Mouse (Mus musculus) erythroblast, embryonic 14.5 days (primary cell): ENCODE measurements around the gene Lrmda. TPM values are rescaled to one million over a fixed set of nuclear protein-coding genes. Genes with fewer than 3 reads are reported as not detected.

Experiments used
- H3K27me3 ChIP-seq: 2 replicates; pipeline ENCODE4 v1.6.1; 2012; ENCODE audit warnings: inconsistent platforms; ENCODE audit not compliant: control insufficient read depth
- H3K36me3 ChIP-seq: 2 replicates; pipeline ENCODE4 v1.6.1; 2012; ENCODE audit warnings: mild to moderate bottlenecking, inconsistent platforms; ENCODE audit not compliant: control insufficient read depth
- H3K4me1 ChIP-seq: 2 replicates; pipeline ENCODE4 v1.6.1; 2012; ENCODE audit warnings: inconsistent platforms; ENCODE audit not compliant: control insufficient read depth
- H3K4me3 ChIP-seq: replicated peaks from 2 replicates; pipeline ENCODE3; 2012; ENCODE audit warnings: moderate library complexity, mild to moderate bottlenecking, inconsistent platforms
- H3K9me3 ChIP-seq: 2 replicates; pipeline ENCODE4 v1.6.1; 2012; ENCODE audit warnings: low read length, inconsistent platforms, mixed read lengths; ENCODE audit not compliant: control insufficient read depth
- GATA1 ChIP-seq: IDR thresholded peaks from 2 replicates; pipeline ENCODE4 v1.6.1; 2012; ENCODE audit warnings: low read length, inconsistent platforms, mixed read lengths
- TAL1 ChIP-seq: IDR thresholded peaks from 3 replicates; pipeline ENCODE4 v1.6.1; 2012; ENCODE audit warnings: low read length, inconsistent platforms, mixed read lengths
- polyA plus RNA-seq: library from polyadenylated mRNA; stranded (reverse); fragments of >175 nt; gene quantifications from 2 replicates; pipeline ENCODE4 v1.2.3, GENCODE M21; 2012

The Lrmda gene
- polyA plus RNA-seq, 1 experiment: not detected

DNA sequence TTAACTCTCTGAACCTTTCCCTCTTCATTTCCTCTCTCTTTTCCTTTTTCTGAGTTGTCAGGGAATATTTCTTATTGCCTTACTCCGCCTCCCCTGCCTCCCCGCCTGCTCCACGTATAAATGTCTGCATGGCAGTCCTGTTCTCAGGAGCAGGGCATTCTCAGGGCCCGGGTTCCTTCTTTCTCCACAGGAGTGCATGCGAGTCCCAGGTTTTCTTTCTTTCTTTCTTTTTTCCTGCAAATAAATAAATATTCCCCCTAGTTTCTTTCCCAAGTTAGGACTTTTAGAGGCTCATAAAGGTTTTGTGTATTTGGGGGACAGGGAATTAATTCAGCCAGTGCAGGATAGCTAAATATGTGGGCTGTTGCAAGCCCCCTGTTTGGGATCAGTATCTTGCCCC is 27.7 kb upstream of the Lrmda start:
- TF ChIP-seq TAL1 (no peak), GATA1 (no peak)
- Histone ChIP-seq H3K4me3 (no peak overlapping the region), H3K27me3 (peaks cover 100% of the 10 kb centered on the region), H3K4me1 (peaks cover 7% of the 10 kb centered on the region), H3K36me3 (no peaks in the 10 kb centered on the region), H3K9me3 (peaks cover 5% of the 10 kb centered on the region; the same call in 1 of the 2 replicates)

DNA sequence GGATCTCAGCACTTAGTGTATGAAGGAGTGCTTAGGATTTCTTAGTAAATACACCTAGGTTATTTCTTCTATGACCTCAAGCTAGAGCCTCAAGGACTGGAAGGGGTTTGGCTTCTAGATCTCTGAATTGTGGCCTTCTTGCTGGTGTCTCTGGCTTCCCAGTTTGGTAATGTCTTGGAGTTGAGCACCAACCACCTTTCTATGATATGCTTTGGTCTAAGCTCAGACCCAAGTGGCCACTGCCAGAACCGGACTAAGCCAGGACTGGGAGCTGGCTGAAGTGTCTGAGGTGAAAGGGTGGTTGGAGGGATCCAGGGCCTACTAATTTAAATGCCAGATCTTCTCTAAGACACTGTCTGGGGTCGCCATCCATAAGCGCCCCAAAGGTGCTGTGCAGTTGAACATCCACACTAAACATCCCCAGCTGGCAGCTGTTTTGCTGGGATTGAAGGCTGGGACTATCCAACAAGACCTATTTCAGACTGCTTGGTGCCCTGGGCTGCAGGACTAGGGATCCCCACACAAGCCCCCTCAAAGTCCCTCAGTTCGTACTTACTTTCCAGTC is 27.1 kb upstream of the Lrmda start:
- H3K36me3 ChIP-seq: no peaks in the 10 kb centered on the region
- H3K27me3 ChIP-seq: peaks cover 97% of the 10 kb centered on the region
- peaks cover 3% of the 10 kb centered on the region; the same call in 1 of the 2 replicates for H3K9me3 ChIP-seq
- TF ChIP-seq GATA1 (no peak), TAL1 (no peak)
- H3K4me3 ChIP-seq: no peak overlapping the region
- peaks cover 7% of the 10 kb centered on the region for H3K4me1 ChIP-seq

GRCm38 (mm10) chr14:21993251-21994060 is 26.1 kb upstream of the Lrmda start:
- H3K27me3 ChIP-seq: peaks cover 90% of the 10 kb centered on the region
- H3K4me3 ChIP-seq: no peak overlapping the region

GRCm38 (mm10) chr14:21994061-21994990 is 25.2 kb upstream of the Lrmda start:
- H3K4me3 ChIP-seq: no peak overlapping the region
- H3K27me3 ChIP-seq: peaks cover 81% of the 10 kb centered on the region
- H3K36me3 ChIP-seq: no peaks in the 10 kb centered on the region
- peaks cover 3% of the 10 kb centered on the region; the same call in 1 of the 2 replicates for H3K9me3 ChIP-seq
- TF ChIP-seq GATA1 (no peak), TAL1 (no peak)
- H3K4me1 ChIP-seq: peaks cover 7% of the 10 kb centered on the region

More at GRCm38 (mm10) chr14:21993251-21994060, 26.1 kb upstream of the Lrmda start:
- peaks cover 7% of the 10 kb centered on the region for H3K4me1 ChIP-seq
- no peaks in the 10 kb centered on the region for H3K36me3 ChIP-seq
- TF ChIP-seq GATA1 (no peak), TAL1 (no peak)
- H3K9me3 ChIP-seq: peaks cover 3% of the 10 kb centered on the region; the same call in 1 of the 2 replicates

- TF ChIP-seq GATA1 (no peak), TAL1 (no peak)
- Histone ChIP-seq H3K27me3 (peaks cover 76% of the 10 kb centered on the region), H3K36me3 (no peaks in the 10 kb centered on the region), H3K9me3 (peaks cover 3% of the 10 kb centered on the region; the same call in 1 of the 2 replicates), H3K4me3 (peak overlapping the region; percentile 49), H3K4me1 (peaks cover 7% of the 10 kb centered on the region)
Measured at GRCm38 (mm10) chr14:21995031-21995754, 24.3 kb upstream of the Lrmda start.

- Histone ChIP-seq H3K4me3 (no peak overlapping the region), H3K4me1 (peaks cover 7% of the 10 kb centered on the region), H3K9me3 (no peaks in the 10 kb centered on the region), H3K27me3 (peaks cover 32% of the 10 kb centered on the region), H3K36me3 (no peaks in the 10 kb centered on the region)
- no peak for TF ChIP-seq TAL1
- TF ChIP-seq GATA1: no peak
Measured at GRCm38 (mm10) chr14:21999588-21999987, 19.9 kb upstream of the Lrmda start.

- no peaks in the 10 kb centered on the region for H3K9me3 ChIP-seq
- H3K27me3 ChIP-seq: peaks cover 3% of the 10 kb centered on the region; the same call in 1 of the 2 replicates
- H3K4me3 ChIP-seq: no peak overlapping the region
- no peaks in the 10 kb centered on the region; the same call in 1 of the 2 replicates for H3K4me1 ChIP-seq
- no peak for TF ChIP-seq TAL1
- no peak for TF ChIP-seq GATA1
- no peaks in the 10 kb centered on the region for H3K36me3 ChIP-seq
Measured at GRCm38 (mm10) chr14:22003231-22003630, 16.3 kb upstream of the Lrmda start.

DNA sequence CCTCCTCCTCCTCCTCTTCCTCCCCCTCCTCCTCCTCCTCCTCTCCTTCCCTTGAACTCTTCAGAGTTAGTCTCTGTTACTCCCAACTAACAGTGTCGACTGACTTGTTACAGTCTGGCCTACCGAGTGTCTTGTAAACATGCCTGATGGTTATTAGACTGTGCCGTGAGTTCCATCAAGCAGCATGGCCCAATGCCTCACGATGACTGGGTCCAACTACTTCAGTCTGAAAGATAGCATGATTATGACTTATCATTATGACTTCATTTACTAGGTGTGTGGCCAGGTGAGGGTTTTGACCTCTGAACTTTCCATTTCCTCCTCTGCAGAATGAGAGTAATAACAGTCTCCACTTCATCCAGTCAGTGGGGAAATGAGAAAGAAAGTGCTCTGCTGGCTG is 15.9 kb upstream of the Lrmda start:
- no peaks in the 10 kb centered on the region; the same call in 1 of the 2 replicates for H3K4me1 ChIP-seq
- no peaks in the 10 kb centered on the region for H3K36me3 ChIP-seq
- no peak for TF ChIP-seq GATA1
- no peak for TF ChIP-seq TAL1
- no peaks in the 10 kb centered on the region for H3K9me3 ChIP-seq
- H3K4me3 ChIP-seq: no peak overlapping the region
- peaks cover 3% of the 10 kb centered on the region; the same call in 1 of the 2 replicates for H3K27me3 ChIP-seq
